Mouse (Mus musculus): ENCODE results near the gene Flvcr1.

DNA sequence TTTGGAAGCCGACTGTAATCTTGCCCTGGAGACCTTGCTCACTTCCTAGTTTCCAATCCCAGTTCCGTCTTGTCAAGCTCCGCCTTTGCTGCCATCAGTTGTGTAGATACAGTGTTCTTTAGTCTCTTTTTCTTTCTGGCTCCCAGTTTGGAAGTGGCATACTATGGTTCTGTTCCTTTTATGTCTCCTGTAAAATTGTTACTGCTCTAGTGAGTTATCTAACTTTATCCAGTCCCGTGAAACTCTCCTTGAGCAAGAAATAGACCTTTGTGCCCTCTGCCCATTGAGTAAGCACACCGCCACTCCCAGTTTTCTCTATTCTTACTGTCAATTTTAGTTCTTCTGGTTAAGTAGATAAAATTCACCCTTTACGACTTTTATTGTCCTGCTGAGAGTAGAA, 45.7 kb upstream of the Flvcr1 start:
- TF ChIP-seq EP300 (IDR thresholded peaks at IDR 0.05; ENCODE audit: low read depth) (no peak), CTCF (IDR thresholded peaks at IDR 0.05; ENCODE audit: low read depth) (no peak)

All from liver, postnatal 0 days (tissue).